Mouse (Mus musculus) kidney, adult 2 months (tissue): Measurements from ENCODE around the gene Gm10638. TPM values are rescaled to one million over a fixed set of nuclear protein-coding genes. Genes with fewer than 3 reads are reported as not detected.

ENCODE experiments used
- DNase-seq: peaks from one replicate; pipeline ENCODE4 v3.0.0; 2021
- H3K27ac ChIP-seq: fragments of 200-500 bp; 2 replicates; pipeline ENCODE4 v1.5.1; 2012; ENCODE audit warnings: low read depth, low read length, control low read depth, inconsistent platforms; ENCODE audit not compliant: insufficient read depth
- H3K27me3 ChIP-seq: fragments of 200-500 bp; replicated peaks from 2 replicates; pipeline ENCODE4 v1.6.1; 2012; ENCODE audit warnings: mild to moderate bottlenecking, moderate library complexity, low read length, inconsistent platforms; ENCODE audit not compliant: control insufficient read depth, insufficient read depth
- H3K36me3 ChIP-seq: fragments of 200-500 bp; 2 replicates; pipeline ENCODE4 v1.6.1; 2012; ENCODE audit warnings: mild to moderate bottlenecking, moderate library complexity, low read length, inconsistent platforms; ENCODE audit not compliant: control insufficient read depth, insufficient read depth
- H3K4me1 ChIP-seq: fragments of 200-500 bp; 2 replicates; pipeline ENCODE4 v1.6.1; 2011; ENCODE audit warnings: low read length; ENCODE audit not compliant: control insufficient read depth, insufficient read depth
- H3K4me3 ChIP-seq: fragments of 200-500 bp; 2 replicates; pipeline ENCODE4 v1.5.1; 2011; ENCODE audit warnings: mild to moderate bottlenecking, low read depth, low read length, control low read depth; ENCODE audit not compliant: insufficient read depth
- CTCF ChIP-seq: fragments of 200-500 bp; conservative IDR thresholded peaks from 2 replicates; pipeline ENCODE4 v1.5.1; 2011; ENCODE audit warnings: low read depth, mild to moderate bottlenecking, control low read depth, low read length, moderate library complexity, mixed read lengths; ENCODE audit not compliant: insufficient read depth, insufficient read length
- POLR2A ChIP-seq: fragments of 200-500 bp; IDR thresholded peaks from one replicate; pipeline ENCODE4 v1.6.1; 2011; ENCODE audit warnings: low read depth, low read length, control low read depth
- WGBS: fragments of 180-500 bp; shearing (Covaris S2); methylation state at CpG from one replicate; pipeline ENCODE4 v1.1.7; 2018; 5-methylcytosine and 5-hydroxymethylcytosine counted together
- polyA plus RNA-seq: library from polyadenylated mRNA; depleted of rRNA; stranded (reverse); fragments of >200 nt; gene quantifications from 2 replicates; pipeline ENCODE4 v1.2.3, GENCODE M21; 2012

The Gm10638 gene
- polyA plus RNA-seq, 1 experiment, result 1.5 TPM

- DNase-seq, result no peak
- Histone ChIP-seq H3K27me3 (no peaks in the 10 kb centered on the region), H3K27ac (no peak overlapping the region), H3K36me3 (no peaks in the 10 kb centered on the region), H3K4me3 (no peak overlapping the region), H3K4me1 (peaks cover 18% of the 10 kb centered on the region; the same call in 1 of the 2 replicates)
- TF ChIP-seq POLR2A (no peak), CTCF (no peak)
Observed at GRCm38 (mm10) chr8:86740899-86741298, 4.6 kb upstream of the Gm10638 start.

GRCm38 (mm10) chr8:86741627-86742026 lies 3.9 kb upstream of the Gm10638 start:
- Histone ChIP-seq H3K36me3 (no peaks in the 10 kb centered on the region), H3K4me3 (no peak overlapping the region), H3K27me3 (no peaks in the 10 kb centered on the region), H3K4me1 (peaks cover 18% of the 10 kb centered on the region; the same call in 1 of the 2 replicates), H3K27ac (no peak overlapping the region)
- TF ChIP-seq POLR2A (no peak), CTCF (no peak)
- no peak for DNase-seq

DNA sequence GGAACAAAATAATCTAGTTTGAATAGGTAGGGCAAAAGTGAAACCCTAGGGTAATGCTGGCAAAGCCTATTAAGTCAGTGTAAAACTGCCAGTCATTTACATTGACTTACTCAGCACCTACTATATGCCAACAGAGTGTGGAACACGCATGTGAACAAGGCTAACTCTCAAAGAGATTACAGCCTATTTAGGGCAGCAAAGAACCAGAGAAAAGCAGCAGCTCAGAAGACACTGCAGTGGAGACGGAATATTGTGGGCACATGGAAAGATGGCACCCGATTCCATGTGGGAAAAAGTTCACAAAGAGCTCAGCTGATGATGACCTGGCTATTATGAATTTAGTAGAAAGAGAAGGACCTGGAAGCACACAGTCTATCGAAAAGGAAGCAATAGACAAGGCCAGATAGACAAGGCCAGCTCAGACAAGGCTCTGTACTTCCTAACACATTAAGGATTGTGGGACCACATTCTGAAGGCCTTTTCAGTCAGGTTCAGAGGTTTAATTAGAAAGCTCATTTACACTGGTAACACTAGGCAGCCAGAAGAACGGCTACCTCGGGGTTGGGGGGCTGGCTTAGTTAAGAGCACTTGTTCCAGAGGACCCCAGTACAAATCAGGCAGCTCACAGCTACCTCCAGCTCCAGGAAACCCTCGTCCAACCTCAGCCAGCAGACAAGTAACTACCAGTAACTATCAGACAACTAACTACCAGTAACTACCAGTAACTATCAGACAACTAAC lies 2.7 kb upstream of the Gm10638 start:
- 68% methylated on average over 7 of the region's 7 CpGs for WGBS
- H3K27ac ChIP-seq, result no peak overlapping the region
- H3K36me3 ChIP-seq, result no peaks in the 10 kb centered on the region
- TF ChIP-seq CTCF, result no peak
- no peak for TF ChIP-seq POLR2A
- peaks cover 21% of the 10 kb centered on the region; the same call in 1 of the 2 replicates for H3K4me1 ChIP-seq
- no peaks in the 10 kb centered on the region for H3K27me3 ChIP-seq
- no peak overlapping the region for H3K4me3 ChIP-seq
- no peak for DNase-seq

DNA sequence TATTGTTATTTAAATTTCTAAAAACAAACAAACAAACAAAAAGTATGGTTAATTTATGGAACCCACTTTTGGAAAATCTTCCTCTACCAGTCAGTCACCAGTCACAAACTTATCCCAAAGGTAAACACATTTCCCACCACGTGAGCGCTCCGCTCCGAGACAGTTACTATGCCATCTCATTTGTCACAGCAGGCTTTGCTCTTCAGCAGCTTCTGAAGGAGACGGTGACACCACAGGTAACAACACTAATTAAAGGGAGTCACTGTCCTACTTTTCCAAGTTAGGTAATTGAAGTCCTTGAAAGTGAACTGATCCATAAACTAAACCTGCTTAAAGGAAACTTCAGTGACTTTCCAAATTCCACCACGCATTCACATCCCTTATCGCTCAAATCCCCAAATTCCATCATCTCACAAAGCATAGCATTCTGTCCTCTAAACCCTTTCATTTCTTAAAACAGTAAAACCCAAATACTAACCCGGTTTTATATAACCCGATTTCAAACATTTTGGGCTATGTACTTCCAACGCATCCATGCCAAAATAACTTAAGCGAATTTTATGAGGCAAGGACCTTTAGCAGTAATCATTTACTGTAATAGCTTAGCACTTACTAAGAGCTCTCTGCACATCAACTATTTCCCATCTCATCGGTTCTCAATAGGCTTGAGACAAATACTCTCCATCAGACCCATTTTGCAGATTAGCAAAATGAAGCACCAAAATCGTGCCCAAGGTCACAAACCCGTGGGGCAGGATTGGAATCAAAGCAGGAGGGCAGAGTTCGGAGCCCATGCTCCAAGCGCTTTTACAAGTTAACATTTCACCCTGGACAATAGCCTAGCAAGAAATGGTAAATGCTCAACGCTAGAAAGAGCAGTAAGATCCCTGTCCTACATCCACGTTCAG lies 932 bp upstream of the Gm10638 start:
- Histone ChIP-seq H3K4me3 (peak overlapping the region; percentile 76), H3K4me1 (peaks cover 18% of the 10 kb centered on the region; the same call in 1 of the 2 replicates), H3K27me3 (no peaks in the 10 kb centered on the region), H3K36me3 (no peaks in the 10 kb centered on the region), H3K27ac (peak overlapping the region; percentile 91)
- 7% methylated on average over 18 of the region's 18 CpGs for WGBS
- TF ChIP-seq POLR2A (no peak), CTCF (no peak)
- DNase-seq, result peak; percentile 72

- peaks cover 18% of the 10 kb centered on the region; the same call in 1 of the 2 replicates for H3K4me1 ChIP-seq
- DNase-seq, result peak; percentile 96
- no peaks in the 10 kb centered on the region for H3K36me3 ChIP-seq
- under 1% methylated on average over 63 of the region's 70 CpGs for WGBS
- no peak for TF ChIP-seq CTCF
- TF ChIP-seq POLR2A, result no peak
- H3K27me3 ChIP-seq, result no peaks in the 10 kb centered on the region
- peak overlapping the region; percentile 91 for H3K27ac ChIP-seq
- H3K4me3 ChIP-seq, result peak overlapping the region; percentile 76
Observed at GRCm38 (mm10) chr8:86745935-86746441, 489 bp downstream of the Gm10638 start.

DNA sequence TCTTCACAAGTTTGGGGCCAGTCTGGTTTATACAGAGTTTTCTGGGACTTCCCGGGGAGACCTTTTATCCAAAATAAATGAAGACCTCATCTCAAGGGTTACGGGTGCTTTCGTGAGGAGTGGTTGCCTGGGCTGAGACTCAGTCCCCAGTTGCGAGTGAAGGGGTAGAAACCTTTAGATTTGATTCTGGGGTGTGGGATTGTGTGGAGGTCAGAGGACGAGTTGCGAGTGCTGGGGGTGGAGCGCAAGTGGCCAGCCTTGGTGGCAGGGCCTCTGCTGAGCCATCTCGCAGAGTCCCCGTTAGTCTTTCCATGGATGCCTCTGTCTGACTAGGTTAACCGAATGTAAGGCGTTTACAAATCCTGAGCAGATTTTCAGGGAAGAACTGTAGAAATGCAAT lies 1.0 kb downstream of the Gm10638 start:
- 5% methylated on average over 11 of the region's 11 CpGs for WGBS
- Histone ChIP-seq H3K4me1 (peaks cover 18% of the 10 kb centered on the region; the same call in 1 of the 2 replicates), H3K4me3 (peak overlapping the region; percentile 76), H3K36me3 (no peaks in the 10 kb centered on the region), H3K27ac (peak overlapping the region; percentile 74), H3K27me3 (no peaks in the 10 kb centered on the region)
- peak; percentile 44 for DNase-seq
- no peak for TF ChIP-seq POLR2A
- no peak for TF ChIP-seq CTCF
